Comparison of ENCODE assay signal across 8 mouse cellular contexts in genomic region chr11:32181973-32182868, GRCm38 (mm10). TPM values are rescaled to one million over a fixed set of nuclear protein-coding genes. Genes with fewer than 3 reads are reported as not detected.
DNase-seq lines count a peak whose midpoint lies in the region; ATAC-seq and TF ChIP-seq lines count a peak whose summit lies in the region.

No protein-coding gene starts in this region.

- no peak for TF ChIP-seq POLR2A in MEL (IDR thresholded peaks at IDR 0.05; ENCODE audit: control insufficient read depth in 1 of 2, insufficient read depth in 1 of 2, low read depth in 1 of 2, low read length in 2 of 2, poor library complexity in 1 of 2)

- no peaks in the 10 kb centered on the region for H3K36me3 ChIP-seq in MEL (ENCODE audit: control insufficient read depth in 1 of 2, insufficient read depth in 2 of 2, low read length in 2 of 2)
- no peaks in the 10 kb centered on the region for H3K36me3 ChIP-seq in forebrain, embryonic 14.5 days (ENCODE audit: control insufficient read depth, insufficient read depth, low read length)
- no peaks in the 10 kb centered on the region for H3K36me3 ChIP-seq in hindbrain, embryonic 10.5 days

- no peaks in the 10 kb centered on the region for H3K9me3 ChIP-seq in MEL (replicated peaks; ENCODE audit: insufficient read depth, low read length)
- H3K9me3 ChIP-seq in forebrain, embryonic 14.5 days (replicated peaks; ENCODE audit: control insufficient read depth, low read length) = no peaks in the 10 kb centered on the region
- 0 out of 2 replicates have a peak, but pooled peaks cover 3% of the 10 kb centered on the region for H3K9me3 ChIP-seq in hindbrain, embryonic 10.5 days

- H3K4me2 ChIP-seq in forebrain, embryonic 14.5 days (ENCODE audit: low read length) = no peak overlapping the region

- H3K4me1 ChIP-seq in MEL (ENCODE audit: control insufficient read depth in 1 of 2, insufficient read depth in 2 of 2, low read length in 2 of 2) = no peaks in the 10 kb centered on the region
- H3K4me1 ChIP-seq in forebrain, embryonic 14.5 days (ENCODE audit: control insufficient read depth, insufficient read depth, low read length) = no peaks in the 10 kb centered on the region
- H3K4me1 ChIP-seq in hindbrain, embryonic 10.5 days (replicated peaks) = no peaks in the 10 kb centered on the region

- no peaks in the 10 kb centered on the region for H3K79me2 ChIP-seq in MEL (ENCODE audit: control insufficient read depth, insufficient read depth, low read length, poor library complexity)

- WGBS in forebrain, embryonic 14.5 days = 47% methylated on average over 24 of the region's 25 CpGs
- 51% methylated on average over 25 of the region's 25 CpGs for WGBS in hindbrain, embryonic 10.5 days

- peak in 2 of 3 experiments; percentile 89 to 93 for TF ChIP-seq CTCF in MEL (IDR thresholded peaks at IDR 0.05 in 2 of 3, conservative IDR thresholded peaks at IDR 0.05 in 1 of 3; ENCODE audit: control insufficient read depth in 1 of 3, insufficient read depth in 1 of 3, low read depth in 2 of 3, low read length in 3 of 3, poor library complexity in 1 of 3, severe bottlenecking in 1 of 3)

- H3K27me3 ChIP-seq in MEL (ENCODE audit: control insufficient read depth in 1 of 2, insufficient read depth in 2 of 2, low read length in 2 of 2) = no peaks in the 10 kb centered on the region
- no peaks in the 10 kb centered on the region for H3K27me3 ChIP-seq in forebrain, embryonic 14.5 days (replicated peaks; ENCODE audit: control insufficient read depth, insufficient read depth, low read length)
- peaks cover 4% of the 10 kb centered on the region; the same call in 1 of the 2 replicates for H3K27me3 ChIP-seq in hindbrain, embryonic 10.5 days (ENCODE audit: insufficient read depth, poor library complexity, severe bottlenecking)

- TF ChIP-seq RAD21 in MEL (IDR thresholded peaks at IDR 0.05; ENCODE audit: low read depth, low read length) = no peak; the same call in none of the 2 replicates

- H3K4me3 ChIP-seq in MEL (ENCODE audit: control insufficient read depth in 1 of 2, insufficient read depth in 1 of 2, low read depth in 2 of 2, low read length in 2 of 2) = no peak overlapping the region
- H3K4me3 ChIP-seq in forebrain, embryonic 14.5 days (ENCODE audit: low read depth, low read length) = no peak overlapping the region
- no peak overlapping the region for H3K4me3 ChIP-seq in hindbrain, embryonic 10.5 days

- H3K27ac ChIP-seq in MEL (ENCODE audit: control insufficient read depth, low read depth, low read length) = no peak overlapping the region
- H3K27ac ChIP-seq in forebrain, embryonic 14.5 days (ENCODE audit: low read depth, low read length) = no peak overlapping the region
- H3K27ac ChIP-seq in hindbrain, embryonic 10.5 days = no peak overlapping the region

- 0 out of 4 replicates have a peak, but pooled peaks of 1 of the 2 experiments have one; percentile 6 for TF ChIP-seq EP300 in MEL (IDR thresholded peaks at IDR 0.05; ENCODE audit: low read depth in 1 of 2, low read length in 2 of 2)

- peak; percentile 76 for ATAC-seq in cerebellum, adult (ENCODE audit: insufficient number of reproducible peaks, low FRiP score, low TSS enrichment)
- ATAC-seq in forebrain, embryonic 14.5 days = peak; percentile 84

- DNase-seq in MEL (ENCODE audit: low read depth, low spot score) = peak; percentile 80
- DNase-seq in forebrain, embryonic 14.5 days (ENCODE audit: low spot score) = peak; percentile 94
- peak; percentile 76 for DNase-seq in hindbrain, embryonic 10.5 days (ENCODE audit: low spot score)
- DNase-seq in layer of hippocampus, adult 8-10 months (ENCODE audit: low spot score in 2 of 2) = peak; percentile 67 to 89
- peak; percentile 87 for DNase-seq in lung, postnatal 14 days
- peak; percentile 88 for DNase-seq in retina, embryonic 14.5 days (ENCODE audit: low spot score)
- peak; percentile 83 for DNase-seq in thymus, postnatal 4 days

- H3K9ac ChIP-seq in MEL (ENCODE audit: control insufficient read depth, low read depth, low read length, poor library complexity, severe bottlenecking) = no peak overlapping the region
- peak overlapping the region; percentile 2; the same call in 1 of the 2 replicates for H3K9ac ChIP-seq in forebrain, embryonic 14.5 days (ENCODE audit: low read length)

TF ChIP-seq in MEL, 35 proteins besides CTCF, POLR2A, EP300 and RAD21:
- peak; percentile 72 for TF ChIP-seq JUND (IDR thresholded peaks at IDR 0.05; ENCODE audit: low read depth, low read length)
- TF ChIP-seq MAZ (IDR thresholded peaks at IDR 0.05; ENCODE audit: low read depth, low read length) = 0 out of 2 replicates have a peak, but pooled peaks have one; percentile 32
- TF ChIP-seq GATA1 (IDR thresholded peaks at IDR 0.05; ENCODE audit: low read depth, low read length) = peak; percentile 86
- TF ChIP-seq SMC3 (IDR thresholded peaks at IDR 0.05; ENCODE audit: low read depth, low read length) = peak; percentile 99
- TF ChIP-seq TCF12 (IDR thresholded peaks at IDR 0.05; ENCODE audit: low read depth, low read length) = no peak
- TF ChIP-seq ZC3H11A (IDR thresholded peaks at IDR 0.05; ENCODE audit: low read depth, low read length) = peak; percentile 98
- 0 out of 2 replicates have a peak, but pooled peaks have one; percentile 25 for TF ChIP-seq HCFC1 (IDR thresholded peaks at IDR 0.05; ENCODE audit: low read depth, low read length)
- no peak for TF ChIP-seq USF1 (IDR thresholded peaks at IDR 0.05; ENCODE audit: low read depth, low read length)
- peak; percentile 48 for TF ChIP-seq SIN3A (IDR thresholded peaks at IDR 0.05; ENCODE audit: low read length)
- TF ChIP-seq RCOR1 (IDR thresholded peaks at IDR 0.05; ENCODE audit: low read depth, low read length) = peak; percentile 45; the same call in 1 of the 2 replicates
- peak; percentile 38 for TF ChIP-seq ZNF384 (IDR thresholded peaks at IDR 0.05; ENCODE audit: low read depth, low read length)
- TF ChIP-seq NELFE (IDR thresholded peaks at IDR 0.05; ENCODE audit: low read depth, low read length) = no peak
- peak; percentile 59; the same call in 1 of the 2 replicates for TF ChIP-seq BHLHE40 (IDR thresholded peaks at IDR 0.05; ENCODE audit: borderline replicate concordance, low read depth, low read length)
- no peak for TF ChIP-seq POLR2AphosphoS2 (IDR thresholded peaks at IDR 0.05; ENCODE audit: low read length)

RNA-seq across cellular contexts. Expression of gene Il9r, which starts 17.9 kb away (rescaled TPM):
- total RNA-seq in MEL (2012; rRNA removed) = 76.5 and 83.8 TPM in 2 replicates
- 10 to 100 TPM in 1 of 2 experiments, not detected in 1; 56.9 TPM for polyA plus RNA-seq in MEL (2012; ENCODE audit: insufficient read depth in 1 of 2, insufficient read length in 2 of 2, low read depth in 1 of 2, low replicate concordance in 2 of 2, missing spikeins in 1 of 2)
- not detected in 2 replicates for polyA plus RNA-seq in forebrain, embryonic 14.5 days (2014; fragmentation: Nextera tagmentation; extraction: Ambion mirVana)
- not detected in 2 replicates for polyA plus RNA-seq in hindbrain, embryonic 10.5 days (2016; fragmentation: Nextera tagmentation; extraction: Ambion mirVana)
- not detected for total RNA-seq in layer of hippocampus, adult 8-10 months (2022)

RNA-seq across cellular contexts. Expression of gene Snrnp25, which starts 23.0 kb away (rescaled TPM):
- total RNA-seq in MEL (2012; rRNA removed) = 148 and 158 TPM in 2 replicates
- polyA plus RNA-seq in MEL (2012; ENCODE audit: insufficient read depth in 1 of 2, insufficient read length in 2 of 2, low read depth in 1 of 2, low replicate concordance in 2 of 2, missing spikeins in 1 of 2) = 100 to 1,000 TPM in 1 of 2 experiments, not detected in 1; 130 TPM
- 59.8 and 67.0 TPM in 2 replicates for polyA plus RNA-seq in forebrain, embryonic 14.5 days (2014; fragmentation: Nextera tagmentation; extraction: Ambion mirVana)
- polyA plus RNA-seq in hindbrain, embryonic 10.5 days (2016; fragmentation: Nextera tagmentation; extraction: Ambion mirVana) = 97.6 and 103 TPM in 2 replicates
- total RNA-seq in layer of hippocampus, adult 8-10 months (2022) = 10 to 100 TPM; 19.9 to 23.6 (median 22.5) TPM

RNA-seq across cellular contexts. Expression of gene Rhbdf1, which starts 39.9 kb away (rescaled TPM):
- total RNA-seq in MEL (2012; rRNA removed) = 2.4 and 2.9 TPM in 2 replicates
- polyA plus RNA-seq in MEL (2012; ENCODE audit: insufficient read depth in 1 of 2, insufficient read length in 2 of 2, low read depth in 1 of 2, low replicate concordance in 2 of 2, missing spikeins in 1 of 2) = 10 to 100 TPM in 1 of 2 experiments, not detected in 1; 14.3 TPM
- polyA plus RNA-seq in forebrain, embryonic 14.5 days (2014; fragmentation: Nextera tagmentation; extraction: Ambion mirVana) = 9.9 and 13.7 TPM in 2 replicates
- 31.3 and 32.9 TPM in 2 replicates for polyA plus RNA-seq in hindbrain, embryonic 10.5 days (2016; fragmentation: Nextera tagmentation; extraction: Ambion mirVana)
- total RNA-seq in layer of hippocampus, adult 8-10 months (2022) = 10 to 100 TPM; 11.7 to 18.4 (median 15.0) TPM

RNA-seq across cellular contexts. Expression of gene Mpg, which starts 44.1 kb away (rescaled TPM):
- total RNA-seq in MEL (2012; rRNA removed) = 41.2 and 43.2 TPM in 2 replicates
- polyA plus RNA-seq in MEL (2012; ENCODE audit: insufficient read depth in 1 of 2, insufficient read length in 2 of 2, low read depth in 1 of 2, low replicate concordance in 2 of 2, missing spikeins in 1 of 2) = 10 to 100 TPM in 1 of 2 experiments, not detected in 1; 42.0 TPM
- 31.2 and 32.6 TPM in 2 replicates for polyA plus RNA-seq in forebrain, embryonic 14.5 days (2014; fragmentation: Nextera tagmentation; extraction: Ambion mirVana)
- polyA plus RNA-seq in hindbrain, embryonic 10.5 days (2016; fragmentation: Nextera tagmentation; extraction: Ambion mirVana) = 34.2 and 36.3 TPM in 2 replicates
- 10 to 100 TPM; 14.7 to 19.6 (median 17.9) TPM for total RNA-seq in layer of hippocampus, adult 8-10 months (2022)

Comparison
In these comparisons a context has a peak if more than half of its experiments do, and no peak if none do; other contexts are left out.
1. RNA of gene Il9r, which starts 17.9 kb away (polyA plus RNA-seq): 56.9 TPM in MEL; not detected in forebrain, embryonic 14.5 days and not detected in hindbrain, embryonic 10.5 days; every median in the first group is over 10 times any median in the second.
2. Peak in every context shown above with its lines, with median percentiles within 50 percentile points of each other: DNase-seq.